Mouse (Mus musculus) cerebral cortex, adult 2 months (tissue): Measurements from ENCODE around the gene Ddi2.

Experiments
- WGBS: fragments of 180-500 bp; shearing (Covaris S2); methylation state at CpG from one replicate; pipeline ENCODE4 v1.1.7; 2018; 5-methylcytosine and 5-hydroxymethylcytosine counted together

Gene Ddi2

GRCm38 (mm10) chr4:141704625-141705024 is 18.6 kb downstream of the Ddi2 start:
- 56% methylated on average over 2 of the region's 2 CpGs for WGBS

- WGBS, result 73% methylated on average over 8 of the region's 8 CpGs
These were observed 28.5 kb downstream of the Ddi2 start for GRCm38 (mm10) chr4:141694719-141695118.

- WGBS, result 93% methylated on average over 8 of the region's 8 CpGs
These were observed 34.7 kb downstream of the Ddi2 start for GRCm38 (mm10) chr4:141688505-141688904.

- 48% methylated on average over 8 of the region's 8 CpGs for WGBS
These were observed 36.7 kb downstream of the Ddi2 start for GRCm38 (mm10) chr4:141686525-141686924.

GRCm38 (mm10) chr4:141686093-141686492 is 37.1 kb downstream of the Ddi2 start:
- 86% methylated on average over 3 of the region's 3 CpGs for WGBS

GRCm38 (mm10) chr4:141685499-141685898 is 37.7 kb downstream of the Ddi2 start, which contains the start of gene Rsc1a1:
Rsc1a1 (minus strand) TSS chr4:141685599.
- WGBS, result 95% methylated on average over 6 of the region's 6 CpGs

- 66% methylated on average over 12 of the region's 12 CpGs for WGBS
These were observed 40.5 kb downstream of the Ddi2 start for GRCm38 (mm10) chr4:141682706-141683230.

- WGBS, result 54% methylated on average over 7 of the region's 7 CpGs
These were observed 41.5 kb downstream of the Ddi2 start for GRCm38 (mm10) chr4:141681767-141682166.

- 78% methylated on average over 12 of the region's 12 CpGs for WGBS
These were observed 42.3 kb downstream of the Ddi2 start for GRCm38 (mm10) chr4:141680892-141681291.

- 89% methylated on average over 2 of the region's 2 CpGs for whole genome bisulfite sequencing
These were observed 44.2 kb downstream of the Ddi2 start for GRCm38 (mm10) chr4:141679016-141679415.

- WGBS, result 80% methylated on average over 5 of the region's 5 CpGs
These were observed 46.7 kb downstream of the Ddi2 start for GRCm38 (mm10) chr4:141676462-141676979.

- WGBS, result 83% methylated on average over 13 of the region's 13 CpGs
These were observed 50.9 kb downstream of the Ddi2 start for GRCm38 (mm10) chr4:141672325-141672724.

- WGBS, result 55% methylated on average over 4 of the region's 4 CpGs
These were observed 51.8 kb downstream of the Ddi2 start for GRCm38 (mm10) chr4:141671389-141671788.

- 88% methylated on average over 18 of the region's 18 CpGs for WGBS
These were observed 53.1 kb downstream of the Ddi2 start for GRCm38 (mm10) chr4:141669898-141670712.

GRCm38 (mm10) chr4:141664799-141665198 is 58.4 kb downstream of the Ddi2 start, which contains the start of gene Plekhm2:
Plekhm2 (minus strand) TSS chr4:141664899.
- 49% methylated on average over 8 of the region's 8 CpGs for WGBS

- 2% methylated on average over 60 of the region's 60 CpGs for WGBS
These were observed 59.0 kb downstream of the Ddi2 start for GRCm38 (mm10) chr4:141664011-141664745.

- 3% methylated on average over 44 of the region's 47 CpGs for WGBS
These were observed 59.9 kb downstream of the Ddi2 start for GRCm38 (mm10) chr4:141663122-141663931.

GRCm38 (mm10) chr4:141660884-141661283 is 62.3 kb downstream of the Ddi2 start:
- 76% methylated on average over 11 of the region's 11 CpGs for WGBS

- 67% methylated on average over 4 of the region's 4 CpGs for whole genome bisulfite sequencing
These were observed 63.5 kb downstream of the Ddi2 start for GRCm38 (mm10) chr4:141659739-141660138.

GRCm38 (mm10) chr4:141658846-141659484 is 64.3 kb downstream of the Ddi2 start:
- 62% methylated on average over 6 of the region's 6 CpGs for WGBS

GRCm38 (mm10) chr4:141656932-141657331 is 66.3 kb downstream of the Ddi2 start:
- 77% methylated on average over 8 of the region's 8 CpGs for WGBS
